Mouse (Mus musculus) erythroblast, embryonic 14.5 days (primary cell): ENCODE results near the gene Tmem81.

Experiments used
- GATA1 ChIP-seq: IDR thresholded peaks from 2 replicates; pipeline ENCODE4 v1.6.1; 2012; ENCODE audit warnings: low read length, inconsistent platforms, mixed read lengths
- TAL1 ChIP-seq: IDR thresholded peaks from 3 replicates; pipeline ENCODE4 v1.6.1; 2012; ENCODE audit warnings: low read length, inconsistent platforms, mixed read lengths

- TF ChIP-seq TAL1, result no peak
- TF ChIP-seq GATA1, result no peak
Observed at GRCm38 (mm10) chr1:132525832-132526231, 19.8 kb downstream of the Tmem81 start.
